Mouse (Mus musculus) heart, embryonic 14.5 days (tissue): ENCODE data around the gene Prickle2. TPM values are rescaled to one million over a fixed set of nuclear protein-coding genes. Genes with fewer than 3 reads are reported as not detected.

ENCODE experiments used
- ATAC-seq: fragments of 200-750 bp; cut with Nextera tagmentation; 2 replicates; pipeline ENCODE4 v1.8.0; 2017; ENCODE audit warnings: low read depth, moderate TSS enrichment; ENCODE audit not compliant: insufficient number of reproducible peaks, insufficient read depth, low FRiP score
- H3K27ac ChIP-seq, 2 experiments: fragments of 200-500 bp in 1 of 2; fragments of 300-500 bp in 1 of 2; sonication (generic) in 1 of 2; replicated peaks in 1 of 2; 2 replicates each; pipeline ENCODE4 v1.5.1; 2012 to 2014; ENCODE audit warnings: low read depth in 2 of 2, low read length in 2 of 2, control low read depth in 1 of 2, mild to moderate bottlenecking in 1 of 2, mixed read lengths in 1 of 2; ENCODE audit not compliant: control insufficient read depth in 1 of 2, insufficient read depth in 1 of 2
- H3K27me3 ChIP-seq: fragments of 300-500 bp; sonication (generic); 2 replicates; pipeline ENCODE4 v1.6.1; 2014; ENCODE audit warnings: mild to moderate bottlenecking, low read length, control low read depth; ENCODE audit not compliant: control insufficient read depth, insufficient read depth
- H3K36me3 ChIP-seq: fragments of 300-500 bp; sonication (generic); 2 replicates; pipeline ENCODE4 v1.6.1; 2014; ENCODE audit warnings: mild to moderate bottlenecking, control low read depth, low read length, mixed read lengths; ENCODE audit not compliant: control insufficient read depth, insufficient read depth
- H3K4me1 ChIP-seq, 2 experiments: fragments of 200-500 bp in 1 of 2; fragments of 300-500 bp in 1 of 2; sonication (generic) in 1 of 2; 2 replicates each; pipeline ENCODE4 v1.6.1; 2012 to 2014; ENCODE audit warnings: low read length in 2 of 2, control low read depth in 1 of 2, mixed read lengths in 1 of 2; ENCODE audit not compliant: control insufficient read depth in 2 of 2, insufficient read depth in 2 of 2
- H3K4me2 ChIP-seq: fragments of 300-500 bp; sonication (generic); 2 replicates; pipeline ENCODE4 v1.6.1; 2014; ENCODE audit warnings: mild to moderate bottlenecking, low read length
- H3K4me3 ChIP-seq, 2 experiments: fragments of 200-500 bp in 1 of 2; fragments of 300-500 bp in 1 of 2; sonication (generic) in 1 of 2; 2 replicates each; pipeline ENCODE4 v1.5.1; 2012 to 2014; ENCODE audit warnings: low read length in 2 of 2, mild to moderate bottlenecking in 2 of 2, control low read depth in 1 of 2, low read depth in 1 of 2, moderate library complexity in 1 of 2; ENCODE audit not compliant: control insufficient read depth in 1 of 2, insufficient read depth in 1 of 2
- H3K9ac ChIP-seq: fragments of 300-500 bp; sonication (generic); 2 replicates; pipeline ENCODE4 v1.6.1; 2014; ENCODE audit warnings: mild to moderate bottlenecking, low read length
- H3K9me3 ChIP-seq: fragments of 300-500 bp; sonication (generic); 2 replicates; pipeline ENCODE4 v1.6.1; 2016; ENCODE audit warnings: low read length, control low read depth; ENCODE audit not compliant: control insufficient read depth
- WGBS: fragments of 180-500 bp; shearing (Covaris S2); extraction: QIAGEN DNeasy Blood & Tissue Kit; methylation state at CpG from one replicate; pipeline ENCODE4 v1.1.7; 2014; 5-methylcytosine and 5-hydroxymethylcytosine counted together
- polyA plus RNA-seq: library from polyadenylated mRNA; unstranded; fragments of >200 nt; fragmentation: Nextera tagmentation; extraction: Ambion mirVana; gene quantifications from 2 replicates; pipeline ENCODE4 v1.2.1, GENCODE M21; 2014

Prickle2 gene
- polyA plus RNA-seq, 1 experiment from 2014 or later = 5.8 TPM

DNA sequence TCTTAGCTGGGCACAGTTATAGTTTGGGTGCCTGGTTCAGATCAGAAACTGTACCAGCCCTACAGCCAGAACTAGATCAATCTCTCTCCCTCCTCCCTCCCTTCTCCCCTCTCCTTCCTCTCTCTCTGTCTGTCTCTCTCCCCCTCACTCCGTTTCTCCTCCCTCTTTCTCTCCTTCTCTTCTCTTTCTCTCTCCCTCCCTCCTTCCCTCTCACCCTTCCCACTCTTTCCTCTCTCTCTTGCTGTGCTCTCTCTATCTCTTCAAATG is 224.3 kb downstream of the Prickle2 start:
- H3K4me1 ChIP-seq = peaks cover 7 to 14% of the 10 kb centered on the region in 2 experiments
- H3K9me3 ChIP-seq = no peaks in the 10 kb centered on the region
- H3K4me2 ChIP-seq = peak overlapping the region; percentile 79
- no peaks in the 10 kb centered on the region for H3K36me3 ChIP-seq
- no peaks in the 10 kb centered on the region for H3K27me3 ChIP-seq
- no peak overlapping the region for H3K9ac ChIP-seq
- whole genome bisulfite sequencing = 13% methylated on average over 1 of the region's 1 CpGs
- H3K27ac ChIP-seq = peak overlapping the region; percentile 41 to 82; a peak in 3 of 4 replicates
- ATAC-seq = no peak
- peak overlapping the region; percentile 3 to 60; a peak in 2 of 4 replicates for H3K4me3 ChIP-seq

- WGBS = under 1% methylated on average over 21 of the region's 21 CpGs
- Histone ChIP-seq H3K4me2 (peak overlapping the region; percentile 79), H3K27ac (peak overlapping the region; percentile 75 to 82), H3K9ac (peak overlapping the region; percentile 73), H3K4me3 (peak overlapping the region; percentile 59 to 60), H3K9me3 (no peaks in the 10 kb centered on the region), H3K4me1 (peaks cover 7 to 14% of the 10 kb centered on the region in 2 experiments), H3K36me3 (no peaks in the 10 kb centered on the region), H3K27me3 (no peaks in the 10 kb centered on the region)
- ATAC-seq = peak; percentile 54; the same call in 1 of the 2 replicates
Observed at GRCm38 (mm10) chr6:92480941-92481689, 224.8 kb downstream of the Prickle2 start.

DNA sequence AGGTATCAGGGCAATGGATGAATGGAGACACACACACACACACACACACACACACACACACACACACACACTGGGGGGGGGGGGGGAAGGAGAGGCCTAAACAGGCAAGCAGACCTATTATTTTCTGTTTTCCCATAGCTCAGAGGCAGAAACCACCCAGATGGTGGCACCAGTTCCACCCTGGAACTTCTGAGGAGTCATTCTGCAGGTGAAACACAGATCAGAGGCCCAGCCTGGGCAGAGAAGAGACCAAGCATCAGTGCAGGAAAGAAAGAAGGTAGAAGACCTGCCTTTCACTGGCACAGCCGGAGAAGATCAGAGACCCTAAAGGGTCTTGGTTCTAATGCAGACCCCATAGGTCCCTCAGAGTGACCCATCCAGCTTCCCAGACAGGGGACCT is 227.3 kb downstream of the Prickle2 start:
- peak overlapping the region in 1 of 2 experiments; percentile 60; a peak in 1 of 4 replicates for H3K4me3 ChIP-seq

DNA sequence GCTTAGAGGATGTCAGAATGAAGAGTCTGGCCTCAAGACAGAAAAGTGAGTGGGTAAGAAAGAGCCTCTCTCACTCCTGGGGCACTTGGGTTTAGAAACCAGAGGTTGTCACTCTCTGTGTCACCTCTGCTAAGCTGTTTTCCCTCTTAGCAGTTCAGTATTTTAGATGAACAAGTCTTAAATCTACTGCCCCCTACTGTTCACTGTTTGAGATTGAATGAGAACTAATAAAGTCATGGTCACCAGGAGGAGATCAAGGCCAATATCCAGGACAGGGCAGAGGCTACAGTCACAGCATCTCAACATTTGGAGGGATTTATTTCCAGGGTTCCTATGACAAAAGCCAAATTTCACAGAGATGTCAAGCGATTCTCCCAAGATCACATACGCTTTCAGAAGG is 228.3 kb downstream of the Prickle2 start:
- no peak for ATAC-seq
- Histone ChIP-seq H3K9ac (peak overlapping the region; percentile 34; the same call in 1 of the 2 replicates), H3K27ac (no peak overlapping the region), H3K27me3 (no peaks in the 10 kb centered on the region), H3K4me3 (no peak overlapping the region), H3K4me1 (peaks cover 7 to 19% of the 10 kb centered on the region in 2 experiments), H3K9me3 (no peaks in the 10 kb centered on the region), H3K36me3 (no peaks in the 10 kb centered on the region), H3K4me2 (no peak overlapping the region)
- 85% methylated on average over 2 of the region's 2 CpGs for WGBS

More for the DNA sequence above, 227.3 kb downstream of the Prickle2 start:
- peak overlapping the region; percentile 79 for H3K4me2 ChIP-seq
- 93% methylated on average over 1 of the region's 1 CpGs for WGBS
- no peaks in the 10 kb centered on the region for H3K27me3 ChIP-seq
- ATAC-seq = no peak
- H3K4me1 ChIP-seq = peaks cover 7 to 19% of the 10 kb centered on the region in 2 experiments
- H3K9me3 ChIP-seq = no peaks in the 10 kb centered on the region
- no peak overlapping the region for H3K9ac ChIP-seq
- H3K27ac ChIP-seq = no peak overlapping the region
- H3K36me3 ChIP-seq = no peaks in the 10 kb centered on the region

DNA sequence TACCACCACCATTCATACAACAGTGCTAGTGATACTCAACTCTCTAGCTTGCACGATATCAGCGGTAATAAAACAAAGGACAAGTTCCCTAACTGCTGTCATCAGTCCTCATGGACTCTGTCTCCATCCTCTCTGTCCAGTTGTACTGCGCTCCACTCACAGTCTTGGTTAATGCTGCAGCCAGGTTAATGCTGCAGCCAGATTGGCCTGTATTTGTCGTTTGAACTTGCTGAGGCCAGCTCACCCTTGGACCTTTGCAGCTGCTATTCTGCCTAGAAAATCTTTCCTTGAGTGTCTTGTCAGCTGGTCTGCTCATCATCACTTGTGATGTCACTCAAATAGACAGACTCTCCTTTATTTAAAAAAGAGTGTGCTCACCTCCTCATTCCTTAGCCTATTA is 236.5 kb downstream of the Prickle2 start:
- no peak overlapping the region for H3K4me2 ChIP-seq
- H3K4me3 ChIP-seq = no peak overlapping the region
- H3K9me3 ChIP-seq = no peaks in the 10 kb centered on the region
- no peaks in the 10 kb centered on the region for H3K36me3 ChIP-seq
- no peak for ATAC-seq
- peak overlapping the region; percentile 64 to 66 for H3K27ac ChIP-seq
- WGBS = 49% methylated on average over 4 of the region's 4 CpGs
- H3K9ac ChIP-seq = no peak overlapping the region
- H3K4me1 ChIP-seq = peaks cover 22 to 49% of the 10 kb centered on the region in 2 experiments
- H3K27me3 ChIP-seq = no peaks in the 10 kb centered on the region

- Histone ChIP-seq H3K27me3 (no peaks in the 10 kb centered on the region), H3K36me3 (no peaks in the 10 kb centered on the region), H3K4me1 (peaks cover 25 to 54% of the 10 kb centered on the region in 2 experiments), H3K9me3 (no peaks in the 10 kb centered on the region), H3K4me3 (no peak overlapping the region), H3K9ac (no peak overlapping the region), H3K27ac (peak overlapping the region; percentile 64 to 66), H3K4me2 (0 out of 2 replicates have a peak overlapping the region, but pooled peaks have one; percentile 19)
- 54% methylated on average over 4 of the region's 4 CpGs for WGBS
- ATAC-seq = no peak
Observed at GRCm38 (mm10) chr6:92468892-92469291, 237.1 kb downstream of the Prickle2 start.

- Histone ChIP-seq H3K4me3 (no peak overlapping the region), H3K36me3 (no peaks in the 10 kb centered on the region), H3K27ac (peak overlapping the region; percentile 64 to 66; a peak in 3 of 4 replicates), H3K9ac (no peak overlapping the region), H3K9me3 (no peaks in the 10 kb centered on the region), H3K4me1 (peaks cover 28 to 57% of the 10 kb centered on the region in 2 experiments), H3K4me2 (0 out of 2 replicates have a peak overlapping the region, but pooled peaks have one; percentile 19), H3K27me3 (no peaks in the 10 kb centered on the region)
- WGBS = 43% methylated on average over 3 of the region's 3 CpGs
- ATAC-seq = no peak
Observed at GRCm38 (mm10) chr6:92468383-92468791, 237.6 kb downstream of the Prickle2 start.
